Mouse (Mus musculus) lung, postnatal 36 days (tissue): ENCODE measurements around the gene Galnt18.

Source experiments
- DNase-seq: peaks from one replicate; pipeline ENCODE4 v3.0.0; 2022; ENCODE audit warnings: mixed read lengths

Gene Galnt18

GRCm38 (mm10) chr7:111771251-111771801 is 8.5 kb downstream of the Galnt18 start:
- no peak for DNase-seq

- peak; percentile 56 for DNase-seq
Measured at GRCm38 (mm10) chr7:111770585-111770984, 9.2 kb downstream of the Galnt18 start.

- peak; percentile 32 for DNase-seq
Measured at GRCm38 (mm10) chr7:111766145-111766767, 13.5 kb downstream of the Galnt18 start.

GRCm38 (mm10) chr7:111762754-111763153 is 17.0 kb downstream of the Galnt18 start:
- DNase-seq = no peak

GRCm38 (mm10) chr7:111748571-111749071 is 31.2 kb downstream of the Galnt18 start:
- no peak for DNase-seq

- no peak for DNase-seq
Measured at GRCm38 (mm10) chr7:111744770-111745169, 35.0 kb downstream of the Galnt18 start.

GRCm38 (mm10) chr7:111741595-111741994 is 38.2 kb downstream of the Galnt18 start:
- peak; percentile 82 for DNase-seq

GRCm38 (mm10) chr7:111740091-111740490 is 39.7 kb downstream of the Galnt18 start:
- no peak for DNase-seq

GRCm38 (mm10) chr7:111739371-111739765 is 40.4 kb downstream of the Galnt18 start:
- DNase-seq = peak; percentile 59

- peak; percentile 37 for DNase-seq
Measured at GRCm38 (mm10) chr7:111738456-111739370, 41.1 kb downstream of the Galnt18 start.

- peak; percentile 82 for DNase-seq
Measured at GRCm38 (mm10) chr7:111737426-111737825, 42.4 kb downstream of the Galnt18 start.

- no peak for DNase-seq
Measured at GRCm38 (mm10) chr7:111736365-111736764, 43.4 kb downstream of the Galnt18 start.

GRCm38 (mm10) chr7:111730346-111731269 is 49.2 kb downstream of the Galnt18 start:
- DNase-seq = no peak

- peak; percentile 66 for DNase-seq
Measured at GRCm38 (mm10) chr7:111726928-111727327, 52.8 kb downstream of the Galnt18 start.

GRCm38 (mm10) chr7:111724730-111725129 is 55.0 kb downstream of the Galnt18 start:
- no peak for DNase-seq

GRCm38 (mm10) chr7:111724004-111724403 is 55.8 kb downstream of the Galnt18 start:
- no peak for DNase-seq

- no peak for DNase-seq
Measured at GRCm38 (mm10) chr7:111721308-111721698, 58.5 kb downstream of the Galnt18 start.

GRCm38 (mm10) chr7:111720511-111721307 is 59.1 kb downstream of the Galnt18 start:
- DNase-seq = peak; percentile 42

- DNase-seq = peak; percentile 58
Measured at GRCm38 (mm10) chr7:111718900-111719299, 60.9 kb downstream of the Galnt18 start.

- DNase-seq = no peak
Measured at GRCm38 (mm10) chr7:111714639-111715360, 65.0 kb downstream of the Galnt18 start.
